Mouse (Mus musculus) liver, embryonic 14.5 days (tissue): ENCODE results near the gene Ccdc8. TPM values are rescaled to one million over a fixed set of nuclear protein-coding genes. Genes with fewer than 3 reads are reported as not detected.

ENCODE experiments used
- ATAC-seq: fragments of 200-750 bp; cut with Nextera tagmentation; 2 replicates; pipeline ENCODE4 v1.8.0; 2017; ENCODE audit warnings: moderate number of reproducible peaks, mild to moderate bottlenecking, moderate library complexity; ENCODE audit not compliant: insufficient read depth
- DNase-seq, 3 experiments: peaks; one replicate each; pipeline ENCODE4 v3.0.0-alpha.2; 2012 to 2013; ENCODE audit warnings: low read depth in 3 of 3, low spot score in 3 of 3
- H3K27ac ChIP-seq: fragments of 300-500 bp; sonication (generic); 2 replicates; pipeline ENCODE4 v1.5.1; 2014; ENCODE audit warnings: moderate library complexity, mild to moderate bottlenecking, control low read depth, inconsistent platforms
- H3K27me3 ChIP-seq: fragments of 300-500 bp; sonication (generic); 2 replicates; pipeline ENCODE4 v1.6.1; 2014; ENCODE audit warnings: mild to moderate bottlenecking, low read length, moderate library complexity; ENCODE audit not compliant: control insufficient read depth, insufficient read depth
- H3K36me3 ChIP-seq: fragments of 300-500 bp; sonication (generic); replicated peaks from 2 replicates; pipeline ENCODE4 v1.6.1; 2014; ENCODE audit warnings: low read depth; ENCODE audit not compliant: control insufficient read depth, insufficient read depth
- H3K4me1 ChIP-seq, 2 experiments: fragments of 200-500 bp in 1 of 2; fragments of 300-500 bp in 1 of 2; sonication (generic) in 1 of 2; replicated peaks; 2 replicates each; pipeline ENCODE4 v1.6.1; 2012 to 2014; ENCODE audit warnings: antibody characterized with exemption in 1 of 2, inconsistent platforms in 1 of 2, low read length in 1 of 2; ENCODE audit not compliant: control insufficient read depth in 2 of 2, insufficient read depth in 2 of 2
- H3K4me2 ChIP-seq: fragments of 300-500 bp; sonication (generic); 2 replicates; pipeline ENCODE4 v1.6.1; 2014; ENCODE audit warnings: low read depth, mild to moderate bottlenecking, control low read depth, moderate library complexity
- H3K4me3 ChIP-seq, 2 experiments: fragments of 200-500 bp in 1 of 2; fragments of 300-500 bp in 1 of 2; sonication (generic) in 1 of 2; 2 replicates each; pipeline ENCODE4 v1.5.1; 2012 to 2014; ENCODE audit warnings: low read depth in 2 of 2, low read length in 2 of 2, mild to moderate bottlenecking in 2 of 2, control low read depth in 1 of 2, inconsistent platforms in 1 of 2, moderate library complexity in 1 of 2; ENCODE audit not compliant: insufficient read depth in 1 of 2
- H3K9ac ChIP-seq: fragments of 300-500 bp; sonication (generic); replicated peaks from 2 replicates; pipeline ENCODE4 v1.6.1; 2014; ENCODE audit warnings: mild to moderate bottlenecking, control low read depth, moderate library complexity
- H3K9me3 ChIP-seq: fragments of 300-500 bp; sonication (generic); 2 replicates; pipeline ENCODE4 v1.6.1; 2016; ENCODE audit warnings: low read length, mixed read lengths; ENCODE audit not compliant: control insufficient read depth
- CTCF ChIP-seq: IDR thresholded peaks from 2 replicates; pipeline ENCODE4 v1.5.1; 2016; ENCODE audit warnings: antibody characterized with exemption, low read depth, control low read depth
- EP300 ChIP-seq: IDR thresholded peaks from 2 replicates; pipeline ENCODE4 v1.6.1; 2016; ENCODE audit warnings: antibody characterized with exemption, low read depth
- WGBS: fragments of 180-500 bp; shearing (Covaris S2); extraction: QIAGEN DNeasy Blood & Tissue Kit; methylation state at CpG from one replicate; pipeline ENCODE4 v1.1.7; 2014; ENCODE audit not compliant: insufficient replicate concordance; 5-methylcytosine and 5-hydroxymethylcytosine counted together
- polyA plus RNA-seq, 2 experiments: library from polyadenylated mRNA; depleted of rRNA in 1 of 2; stranded (reverse) in 1 of 2; unstranded in 1 of 2; fragments of >200 nt; fragmentation: Nextera tagmentation in 1 of 2; extraction: Ambion mirVana in 1 of 2; gene quantifications; 2 replicates each; pipeline versions ENCODE4 v1.2.1 to v1.2.3; 2012 to 2014

The Ccdc8 gene
- polyA plus RNA-seq, 2 experiments = 1.5 to 2.7 TPM

DNA sequence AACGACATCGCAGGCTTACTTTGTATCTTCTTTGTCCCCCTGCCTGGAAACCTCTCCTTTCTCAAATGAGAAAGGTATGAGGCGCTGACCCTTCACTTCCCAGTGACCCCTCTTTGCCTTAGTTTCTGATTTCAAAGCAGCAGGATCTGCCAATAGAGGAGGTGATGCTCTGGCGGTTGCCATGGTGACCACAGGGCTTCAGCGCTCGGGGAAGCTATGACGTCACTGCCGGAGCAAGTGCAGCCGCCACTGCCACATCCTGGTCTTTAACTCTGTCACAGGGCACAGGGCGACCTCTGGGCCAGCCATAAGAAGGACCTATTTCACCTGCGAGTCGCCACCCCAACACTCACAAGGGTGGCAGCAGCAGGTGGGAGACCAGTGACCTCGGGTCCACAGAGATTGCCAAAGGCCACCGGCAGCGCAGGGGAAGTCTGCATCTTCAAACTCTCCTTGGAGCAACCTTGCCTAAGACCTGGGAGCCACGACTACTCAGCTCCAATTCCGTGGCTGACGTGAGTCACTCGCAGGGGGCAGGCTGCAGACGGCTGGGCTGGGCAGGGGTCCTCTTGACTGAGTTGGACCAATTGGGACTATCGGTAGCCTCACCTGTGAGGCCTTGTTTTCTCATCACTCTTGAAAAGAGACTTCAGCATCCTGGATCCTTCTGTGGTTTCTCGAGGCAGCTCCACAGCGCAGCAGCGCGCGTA is 9.5 kb upstream of the Ccdc8 start, which contains the start of gene Gm42372:
Gene Gm42372, plus strand, starts transcription at position 228 of the 710 bp plus-strand sequence.
- H3K4me1 ChIP-seq = peaks cover 5 to 20% of the 10 kb centered on the region in 2 experiments
- H3K27me3 ChIP-seq = no peaks in the 10 kb centered on the region
- ATAC-seq (no peak), DNase-seq (no peak)
- no peaks in the 10 kb centered on the region for H3K36me3 ChIP-seq
- H3K4me3 ChIP-seq = no peak within 1 kb of the TSS
- no peak within 1 kb of the TSS for H3K9ac ChIP-seq
- no peak for TF ChIP-seq EP300
- no peak for TF ChIP-seq CTCF
- H3K9me3 ChIP-seq = no peaks in the 10 kb centered on the region
- no peak within 1 kb of the TSS for H3K4me2 ChIP-seq
- 35% methylated on average over 26 of the region's 26 CpGs for WGBS
- H3K27ac ChIP-seq = no peak within 1 kb of the TSS

DNA sequence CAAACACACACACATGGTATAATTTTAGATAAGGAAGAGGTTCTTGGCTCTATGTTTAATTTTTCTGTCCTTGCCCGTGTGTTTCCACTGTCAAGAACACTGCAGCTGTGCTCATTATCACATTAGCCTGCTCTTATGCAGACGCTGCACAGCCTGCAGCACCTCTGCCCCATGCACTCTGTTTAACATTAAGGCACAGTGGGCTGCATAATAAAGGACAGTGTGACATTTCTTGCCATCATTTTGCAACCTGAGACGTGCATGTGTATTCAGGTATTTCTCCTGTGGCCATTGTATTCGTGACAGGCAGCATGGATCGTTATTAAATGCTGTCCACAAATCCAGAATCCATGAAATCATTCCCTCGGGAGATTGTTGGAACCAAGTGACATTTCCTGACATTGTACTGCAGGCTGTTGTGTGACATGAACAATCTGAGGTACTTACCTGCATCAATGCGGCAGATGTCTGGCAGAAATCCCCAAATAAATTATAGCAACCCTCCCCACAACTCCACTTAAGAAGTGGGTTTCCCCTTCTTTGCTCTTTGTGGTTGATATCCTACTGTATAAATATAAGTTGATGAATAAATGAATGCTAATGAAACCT is 4.9 kb upstream of the Ccdc8 start:
- no peaks in the 10 kb centered on the region for H3K9me3 ChIP-seq
- TF ChIP-seq CTCF (no peak), EP300 (no peak)
- DNase-seq = no peak
- ATAC-seq = no peak
- H3K9ac ChIP-seq = no peak overlapping the region
- H3K4me1 ChIP-seq = peaks cover 0 to 13% of the 10 kb centered on the region in 2 experiments; a peak in 2 of 4 replicates
- 62% methylated on average over 7 of the region's 7 CpGs for WGBS
- H3K36me3 ChIP-seq = no peaks in the 10 kb centered on the region
- H3K4me2 ChIP-seq = no peak overlapping the region
- no peak overlapping the region for H3K27ac ChIP-seq
- H3K27me3 ChIP-seq = no peaks in the 10 kb centered on the region
- H3K4me3 ChIP-seq = no peak overlapping the region

DNA sequence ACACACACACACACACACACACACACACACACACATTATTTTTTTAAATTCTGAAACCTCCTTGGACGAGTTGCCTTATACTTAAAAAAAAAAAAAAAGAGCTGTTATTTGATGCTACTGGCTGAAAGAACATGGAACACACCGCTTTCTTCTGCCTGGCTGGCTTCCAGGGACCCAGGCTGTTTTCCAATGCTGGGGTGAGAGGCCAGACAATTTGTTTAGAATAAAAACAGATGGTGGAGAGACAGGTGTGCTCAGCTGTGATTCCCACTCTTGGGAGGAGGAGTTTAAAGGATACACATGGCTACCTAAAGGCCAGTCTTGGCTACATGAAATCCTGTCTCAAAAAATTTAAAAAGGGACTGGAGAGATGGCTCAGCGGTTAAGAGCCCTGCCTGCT is 4.1 kb upstream of the Ccdc8 start:
- ATAC-seq = no peak
- DNase-seq = no peak
- Histone ChIP-seq H3K9me3 (no peaks in the 10 kb centered on the region), H3K4me1 (peaks cover 0 to 15% of the 10 kb centered on the region in 2 experiments; a peak in 2 of 4 replicates), H3K27ac (no peak overlapping the region), H3K4me3 (no peak overlapping the region), H3K4me2 (no peak overlapping the region), H3K36me3 (no peaks in the 10 kb centered on the region), H3K27me3 (no peaks in the 10 kb centered on the region), H3K9ac (no peak overlapping the region)
- no peak for TF ChIP-seq CTCF
- TF ChIP-seq EP300 = no peak
- WGBS = 68% methylated on average over 3 of the region's 3 CpGs

DNA sequence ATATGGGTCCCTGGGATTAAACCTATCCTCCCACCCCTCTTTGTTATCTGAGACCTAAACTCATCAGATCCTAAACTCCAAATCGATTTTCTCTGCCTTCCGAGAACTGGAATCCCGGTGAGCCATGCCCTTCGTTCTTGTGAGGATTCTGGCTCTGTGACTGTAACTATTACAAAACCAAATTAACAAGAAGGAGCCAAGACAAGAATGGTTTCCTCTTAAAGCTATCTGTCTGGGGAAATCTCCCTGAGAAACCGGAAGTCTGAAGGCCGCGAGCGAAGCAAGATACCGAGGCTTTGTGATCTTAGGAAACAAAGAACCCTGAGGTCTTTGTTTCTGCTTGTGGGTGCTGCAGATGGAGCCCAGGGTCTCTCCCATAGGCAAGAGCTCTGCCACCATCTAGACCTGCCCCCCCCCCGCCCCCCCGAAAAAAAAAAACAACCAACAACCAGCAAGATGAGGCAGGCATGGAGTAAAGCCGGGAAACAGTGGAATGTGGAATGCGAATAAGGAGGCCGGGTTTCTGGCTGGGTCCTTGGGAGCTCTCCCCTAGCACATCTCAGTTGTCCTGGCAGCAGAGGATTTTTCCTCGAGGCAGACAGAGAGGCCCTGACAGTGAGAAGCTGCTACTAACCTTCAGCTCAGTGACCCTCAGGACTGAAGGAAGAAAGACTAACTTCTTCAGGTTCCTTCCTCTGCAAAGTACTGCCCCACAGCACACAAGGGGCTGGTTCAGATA is 2.3 kb upstream of the Ccdc8 start:
- H3K27me3 ChIP-seq = peaks cover 2% of the 10 kb centered on the region; the same call in 1 of the 2 replicates
- peak overlapping the region; percentile 28; the same call in 1 of the 2 replicates for H3K4me2 ChIP-seq
- H3K9ac ChIP-seq = peak overlapping the region; percentile 6; the same call in 1 of the 2 replicates
- WGBS = 18% methylated on average over 15 of the region's 15 CpGs
- no peaks in the 10 kb centered on the region for H3K36me3 ChIP-seq
- ATAC-seq (no peak), DNase-seq (no peak)
- peaks cover 0 to 22% of the 10 kb centered on the region in 2 experiments; a peak in 2 of 4 replicates for H3K4me1 ChIP-seq
- H3K27ac ChIP-seq = no peak overlapping the region
- H3K9me3 ChIP-seq = no peaks in the 10 kb centered on the region
- no peak overlapping the region for H3K4me3 ChIP-seq
- TF ChIP-seq EP300 = no peak
- no peak for TF ChIP-seq CTCF
